Mouse (Mus musculus) adrenal gland, adult 18-20 months (tissue): ENCODE results near the gene L3mbtl1. TPM values are rescaled to one million over a fixed set of nuclear protein-coding genes. Genes with fewer than 3 reads are reported as not detected.
A peak's percentile ranks its signal among the peaks of the same experiment; 100 is the strongest.

ENCODE experiments used
- DNase-seq, 2 experiments: peaks; one replicate each; pipeline ENCODE4 v3.0.0; 2021 to 2022; ENCODE audit warnings: low spot score in 2 of 2
- total RNA-seq, 2 experiments: library from RNA; stranded (reverse); gene quantifications; 1 replicate in 1 of 2; 2 replicates in 1 of 2; pipeline ENCODE4 v1.2.3; 2021

Gene L3mbtl1
- total RNA-seq, 2 experiments from 2014 or later: 0.51 TPM; not detected in 1

DNA sequence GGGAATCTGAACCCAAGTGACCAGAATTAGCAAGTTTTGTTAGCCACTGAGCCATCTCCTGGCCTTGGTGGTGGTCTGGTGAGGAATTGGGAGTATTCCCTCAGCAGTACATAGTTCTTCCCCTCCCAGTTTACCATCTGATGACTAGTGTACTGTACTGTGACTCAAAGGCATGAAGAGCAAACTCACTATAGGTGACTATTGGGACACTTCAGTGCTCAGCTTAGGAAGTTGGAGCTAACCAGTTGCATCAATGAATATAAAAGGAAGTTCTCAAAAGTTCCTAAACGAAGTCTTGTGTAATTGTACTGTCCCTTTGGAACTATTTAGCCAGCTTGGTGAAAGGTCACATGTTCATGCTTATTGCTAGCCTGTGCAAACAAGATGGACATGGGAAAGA lies 3.7 kb upstream of the L3mbtl1 start:
- no peak for DNase-seq

GRCm38 (mm10) chr2:162943931-162944330 lies 659 bp downstream of the L3mbtl1 start:
- no peak for DNase-seq

GRCm38 (mm10) chr2:162946964-162947363 lies 3.7 kb downstream of the L3mbtl1 start:
- no peak for DNase-seq

DNA sequence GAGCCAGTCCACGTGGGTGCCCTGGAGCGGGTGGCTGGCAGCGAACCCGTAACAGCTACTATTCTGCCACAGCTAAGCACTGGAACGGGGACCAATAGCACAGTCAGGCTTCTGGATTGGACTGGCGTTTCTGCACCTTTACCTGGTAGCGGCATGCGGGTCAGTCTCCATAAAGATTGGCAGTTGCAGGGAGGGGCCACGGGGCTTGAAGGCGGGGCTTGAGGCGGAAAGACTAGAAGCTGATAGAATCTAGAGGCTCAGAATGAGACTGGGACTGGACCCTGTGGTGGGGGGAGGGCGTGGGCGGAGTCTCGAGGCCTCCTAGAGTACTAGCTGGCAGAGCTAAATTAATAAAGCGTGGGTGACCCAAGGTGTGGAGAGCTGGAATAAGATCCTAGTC lies 4.5 kb downstream of the L3mbtl1 start:
- no peak for DNase-seq

- DNase-seq: no peak
Measured at GRCm38 (mm10) chr2:162948221-162948620, 4.9 kb downstream of the L3mbtl1 start.

DNA sequence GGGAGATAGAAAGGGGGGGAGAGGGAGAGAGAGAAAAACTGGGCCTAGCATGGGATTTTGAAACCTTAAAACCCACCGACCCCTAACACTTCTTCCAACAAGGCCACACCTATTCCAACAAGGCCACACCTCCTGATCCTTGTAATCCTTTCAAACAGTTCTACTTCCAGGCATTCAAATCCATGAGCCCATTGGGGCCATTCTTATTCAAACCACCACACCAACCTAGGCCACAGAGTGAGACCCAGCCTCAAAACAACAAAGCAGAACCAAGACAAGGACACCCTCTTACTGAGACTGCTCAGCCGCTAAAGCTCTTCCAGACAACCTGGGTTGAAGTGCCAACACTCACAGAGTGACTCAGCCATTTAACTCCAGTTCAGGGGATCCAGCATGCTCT lies 7.5 kb downstream of the L3mbtl1 start:
- DNase-seq: no peak

DNA sequence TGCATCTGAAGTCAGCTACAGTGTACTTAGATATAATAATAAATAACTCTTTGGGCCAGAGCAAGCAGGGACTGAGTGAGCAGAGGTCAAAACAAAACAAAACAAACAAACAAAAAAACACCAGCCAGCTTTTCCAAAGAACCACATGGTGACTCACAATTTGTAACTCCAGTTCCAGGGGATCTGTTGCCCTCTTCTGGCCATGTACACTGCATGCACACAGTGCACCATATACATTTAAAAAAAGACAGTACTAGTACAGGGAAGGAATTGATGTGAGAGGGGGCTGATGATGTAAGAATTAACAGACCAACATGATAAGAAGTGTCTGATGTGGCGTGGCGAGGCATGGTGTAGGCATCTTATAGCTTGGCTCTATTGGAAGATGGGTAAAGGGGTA lies 13.6 kb downstream of the L3mbtl1 start:
- no peak for DNase-seq

DNA sequence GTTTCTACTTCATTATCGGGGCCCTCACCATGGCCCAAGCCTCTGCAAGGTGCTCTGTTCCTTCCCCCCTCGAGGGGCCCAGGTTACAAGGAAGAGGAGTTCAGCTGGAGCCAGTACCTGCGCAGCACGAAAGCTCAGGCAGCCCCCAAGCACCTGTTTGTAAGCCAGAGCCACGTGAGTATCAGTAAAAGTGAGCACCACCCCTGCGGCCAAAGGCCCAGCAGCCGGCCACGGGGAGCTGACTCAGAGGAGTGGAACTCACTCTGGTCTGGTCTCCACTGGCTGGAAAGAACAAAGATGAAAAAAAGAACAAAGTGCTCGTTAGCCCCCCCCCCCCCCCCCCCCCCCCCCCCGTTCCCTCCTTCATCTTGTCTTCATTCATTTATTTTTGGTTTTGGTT lies 18.0 kb downstream of the L3mbtl1 start:
- DNase-seq: no peak

DNA sequence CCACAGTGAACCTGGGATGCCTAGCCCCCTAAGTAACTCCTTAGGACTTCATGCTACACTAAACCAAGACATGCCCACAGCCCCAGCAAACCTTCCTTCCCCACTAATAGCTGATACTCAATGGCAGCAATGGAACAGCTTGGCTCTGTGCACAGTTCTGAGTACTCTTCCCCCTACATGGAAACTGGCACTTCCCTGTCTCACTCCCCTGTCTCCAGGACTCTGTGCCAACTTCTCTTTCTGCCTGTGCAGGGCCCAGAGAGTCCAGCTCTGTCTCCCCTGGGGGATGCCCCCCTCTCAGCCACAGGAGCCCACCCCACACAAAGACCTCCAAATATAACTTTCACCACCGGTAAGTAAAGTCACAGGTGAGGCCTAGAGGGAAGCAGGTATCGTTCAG lies 23.5 kb downstream of the L3mbtl1 start:
- no peak for DNase-seq

- peak in 1 of 2 experiments; percentile 46 for DNase-seq
Measured at GRCm38 (mm10) chr2:162968357-162968756, 25.1 kb downstream of the L3mbtl1 start.

DNA sequence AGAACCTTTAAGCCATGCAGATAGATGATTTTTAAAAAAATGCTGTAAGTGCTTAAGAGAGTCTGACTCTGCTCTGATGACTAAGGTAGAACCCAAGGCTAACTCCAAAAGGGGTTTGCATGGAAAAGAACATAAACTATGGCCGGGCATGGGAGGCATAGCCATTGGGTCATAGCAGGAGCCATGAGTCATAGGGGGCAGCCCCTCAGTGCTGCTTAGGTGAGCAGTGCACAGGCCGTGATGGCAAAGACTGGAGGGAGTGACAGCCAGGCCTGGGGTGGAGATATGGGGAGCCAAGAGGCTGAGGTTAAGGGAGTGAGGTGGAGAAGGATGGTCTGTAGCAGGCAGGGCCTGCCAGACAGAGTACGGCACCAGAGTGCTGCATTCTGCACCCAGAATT lies 25.8 kb downstream of the L3mbtl1 start:
- no peak for DNase-seq

DNA sequence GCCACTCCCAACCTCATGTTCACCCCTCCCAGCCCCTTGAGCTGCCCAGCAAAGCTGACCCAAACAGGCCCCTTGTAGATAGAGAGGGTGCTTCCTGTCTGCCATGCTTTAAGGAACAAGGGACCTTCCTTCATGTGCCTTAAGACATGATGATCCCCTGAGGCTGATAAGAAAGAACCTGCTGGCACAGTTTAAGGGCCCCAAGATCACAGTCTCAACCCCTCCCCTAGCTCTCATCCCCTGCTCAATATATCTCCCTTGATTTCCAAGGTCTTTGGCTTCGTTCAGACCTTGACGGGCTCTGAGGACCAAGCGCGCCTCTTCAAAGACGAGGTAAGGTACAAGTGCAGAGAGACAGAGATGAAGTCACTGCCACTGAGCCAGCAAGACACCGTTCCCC lies 27.6 kb downstream of the L3mbtl1 start:
- no peak for DNase-seq

DNA sequence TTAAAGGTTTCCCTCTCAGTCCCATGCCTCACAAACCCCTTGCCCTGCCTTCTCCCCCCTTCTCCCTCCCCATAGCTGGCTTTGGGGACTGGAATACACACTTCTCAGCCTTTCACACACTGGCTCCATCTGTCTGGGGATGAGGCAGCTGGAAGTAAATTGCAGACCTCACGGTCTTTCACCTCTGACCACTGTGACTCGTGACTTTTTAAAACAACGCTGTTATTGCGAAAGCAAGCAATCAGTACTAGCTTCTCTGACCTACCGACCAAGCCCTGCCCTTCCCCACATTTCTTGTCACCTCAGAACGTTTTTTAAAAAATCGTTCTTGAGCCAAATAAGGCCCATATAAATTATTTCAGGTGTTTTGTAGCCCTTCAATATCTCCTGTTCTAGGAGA lies 29.5 kb downstream of the L3mbtl1 start:
- no peak for DNase-seq

GRCm38 (mm10) chr2:162973206-162973605 lies 29.9 kb downstream of the L3mbtl1 start:
- no peak for DNase-seq

GRCm38 (mm10) chr2:162973637-162974036 lies 30.4 kb downstream of the L3mbtl1 start:
- DNase-seq: no peak

DNA sequence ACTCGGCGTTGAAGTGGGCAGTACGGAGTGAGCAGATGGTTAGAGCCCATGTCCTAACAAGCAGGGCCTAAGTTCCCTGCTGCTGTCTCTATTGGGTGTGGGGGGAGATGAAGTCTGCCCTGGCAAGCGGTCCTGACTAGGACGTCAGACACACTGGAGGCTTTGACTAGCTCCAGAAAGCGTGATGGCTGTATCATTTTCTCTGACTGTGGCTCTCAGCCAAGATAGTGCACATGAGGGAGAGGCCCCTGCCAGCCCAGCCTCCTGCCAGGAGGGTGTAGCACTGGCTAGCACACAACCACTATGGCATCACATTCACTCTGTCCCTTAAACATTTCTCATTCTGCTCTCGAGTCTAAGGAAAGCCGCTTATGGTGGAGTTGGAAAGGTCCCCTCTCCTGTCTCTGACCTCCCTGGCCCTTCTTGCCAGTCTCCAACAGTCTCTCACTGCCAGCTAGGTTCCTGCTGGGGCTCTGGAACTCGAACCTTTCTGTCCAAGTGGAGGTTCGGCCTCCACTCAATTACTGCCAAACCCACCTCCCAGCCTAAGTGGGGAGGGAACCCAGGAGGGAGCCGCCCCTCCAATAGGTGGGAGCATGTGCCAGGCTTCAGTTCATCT lies 32.0 kb downstream of the L3mbtl1 start:
- DNase-seq: no peak

GRCm38 (mm10) chr2:162976001-162976400 lies 32.7 kb downstream of the L3mbtl1 start:
- DNase-seq: peak in 1 of 2 experiments; percentile 28

DNA sequence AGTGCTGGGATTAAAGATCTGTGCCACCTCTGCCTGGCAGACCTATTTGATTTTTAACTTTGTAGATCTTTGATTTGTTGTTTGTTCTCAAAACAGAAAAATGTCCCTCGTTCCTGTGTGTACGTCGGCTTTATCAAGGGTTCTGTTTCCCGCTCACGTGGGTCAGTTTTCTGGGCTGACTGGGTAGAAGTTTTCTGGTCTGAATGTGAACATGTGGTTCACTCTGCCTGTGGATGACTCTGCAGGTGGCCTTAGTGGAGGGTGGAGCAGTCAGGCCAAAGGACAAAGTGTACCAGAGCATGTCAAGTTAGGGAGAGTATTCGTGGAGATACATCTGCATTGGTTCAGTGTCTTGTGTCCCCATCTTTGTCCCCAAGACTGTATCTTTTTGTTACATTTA lies 41.1 kb downstream of the L3mbtl1 start:
- DNase-seq: no peak

DNA sequence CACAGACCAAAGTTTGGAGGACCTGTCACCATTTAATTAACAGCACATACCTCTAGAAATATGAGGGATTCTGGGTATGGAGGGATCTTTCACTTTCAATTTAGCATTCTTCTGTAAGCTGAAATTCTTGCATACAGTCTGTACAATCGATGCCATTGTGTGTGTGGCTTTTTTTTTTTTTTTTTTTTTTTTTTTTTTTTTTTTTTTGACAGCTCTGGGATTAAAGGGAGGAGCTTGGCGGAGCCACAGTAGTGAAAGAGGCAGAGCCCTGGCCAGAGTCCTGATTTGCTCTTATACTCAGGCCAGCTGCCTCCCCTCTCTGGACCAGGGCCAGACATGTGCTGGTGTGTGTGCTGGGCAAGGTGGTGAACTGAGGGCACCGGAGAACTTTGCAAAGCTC lies 42.7 kb downstream of the L3mbtl1 start:
- no peak for DNase-seq

GRCm38 (mm10) chr2:162986764-162987163 lies 43.5 kb downstream of the L3mbtl1 start:
- DNase-seq: no peak

DNA sequence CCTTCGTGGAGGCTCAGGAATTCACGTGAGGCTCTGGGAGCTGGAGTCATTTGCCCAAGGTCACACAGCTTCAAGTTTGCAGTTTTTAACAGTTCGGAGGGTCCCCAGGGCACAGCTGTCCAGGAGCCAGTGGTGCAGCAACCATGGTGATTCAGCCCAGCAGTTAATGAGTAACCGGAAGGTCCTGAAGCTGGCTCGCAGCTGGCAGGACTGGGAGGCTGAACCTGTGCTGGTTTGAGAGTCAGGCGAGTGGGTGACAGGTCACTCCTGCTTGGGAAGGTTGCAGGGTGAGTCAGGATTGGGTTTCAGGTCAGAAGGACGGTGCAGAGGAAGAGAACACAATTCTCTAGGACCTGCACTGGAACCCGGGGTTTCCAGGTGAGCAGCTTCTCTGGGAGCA lies 43.9 kb downstream of the L3mbtl1 start, which contains the start of gene Sgk2:
Gene Sgk2 (plus strand): TSS at position 113 of the 400 bp plus-strand sequence.
- DNase-seq: no peak

- no peak for DNase-seq
Measured at GRCm38 (mm10) chr2:162988235-162988634, 45.0 kb downstream of the L3mbtl1 start.

GRCm38 (mm10) chr2:162991394-162992083 lies 48.3 kb downstream of the L3mbtl1 start:
- no peak for DNase-seq
